Mouse (Mus musculus): ENCODE measurements around the gene Tpp1.
"Not testable (repeated sequence)": the region's sequence is repeated elsewhere in the genome, so short reads cannot be mapped to it uniquely, and the experiment has no call there.

The Tpp1 gene

GRCm38 (mm10) chr7:105736264-105736901, 15.7 kb downstream of the Tpp1 start, which contains the start of gene Ilk:
Gene Ilk, plus strand, starts transcription at chr7:105736592.
- in situ Hi-C loops (cut with MboI; ENCODE audit: low pct_unique_long_range_greater_than_20kb in 1 of 2, low sequenced_read_pairs in 2 of 2, unreplicated experiment in 1 of 2) = no loop called here

- in situ Hi-C loops (cut with MboI; ENCODE audit: low pct_unique_long_range_greater_than_20kb in 1 of 2, low sequenced_read_pairs in 2 of 2, unreplicated experiment in 1 of 2) = not testable (repeated sequence)
These were observed 16.6 kb downstream of the Tpp1 start for GRCm38 (mm10) chr7:105735464-105735863.

GRCm38 (mm10) chr7:105734826-105735225, 17.2 kb downstream of the Tpp1 start:
- in situ Hi-C loops (cut with MboI; ENCODE audit: low pct_unique_long_range_greater_than_20kb in 1 of 2, low sequenced_read_pairs in 2 of 2, unreplicated experiment in 1 of 2) = no loop called here

DNA sequence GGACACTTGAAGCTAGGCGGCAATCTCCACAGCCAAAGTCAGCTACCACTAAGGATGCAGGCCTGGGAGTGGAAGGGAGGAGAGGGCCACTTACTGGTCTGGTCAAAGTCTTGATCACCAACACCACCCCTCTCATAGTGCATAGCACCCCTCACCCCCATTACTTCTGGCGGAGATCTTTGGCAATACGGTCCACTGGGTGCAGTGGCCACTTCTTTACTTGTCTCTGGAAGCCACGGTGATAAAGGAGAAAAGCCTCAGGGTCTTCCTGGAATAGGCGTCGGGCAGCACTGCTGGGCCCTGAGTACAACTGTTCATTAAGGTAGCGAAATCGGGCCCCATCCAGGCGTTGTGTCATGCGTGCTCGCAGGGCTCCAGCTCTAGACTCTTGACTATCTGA, 18.2 kb downstream of the Tpp1 start:
- in situ Hi-C loops (cut with MboI; ENCODE audit: low pct_unique_long_range_greater_than_20kb in 1 of 2, low sequenced_read_pairs in 2 of 2, unreplicated experiment in 1 of 2) = no loop called here

DNA sequence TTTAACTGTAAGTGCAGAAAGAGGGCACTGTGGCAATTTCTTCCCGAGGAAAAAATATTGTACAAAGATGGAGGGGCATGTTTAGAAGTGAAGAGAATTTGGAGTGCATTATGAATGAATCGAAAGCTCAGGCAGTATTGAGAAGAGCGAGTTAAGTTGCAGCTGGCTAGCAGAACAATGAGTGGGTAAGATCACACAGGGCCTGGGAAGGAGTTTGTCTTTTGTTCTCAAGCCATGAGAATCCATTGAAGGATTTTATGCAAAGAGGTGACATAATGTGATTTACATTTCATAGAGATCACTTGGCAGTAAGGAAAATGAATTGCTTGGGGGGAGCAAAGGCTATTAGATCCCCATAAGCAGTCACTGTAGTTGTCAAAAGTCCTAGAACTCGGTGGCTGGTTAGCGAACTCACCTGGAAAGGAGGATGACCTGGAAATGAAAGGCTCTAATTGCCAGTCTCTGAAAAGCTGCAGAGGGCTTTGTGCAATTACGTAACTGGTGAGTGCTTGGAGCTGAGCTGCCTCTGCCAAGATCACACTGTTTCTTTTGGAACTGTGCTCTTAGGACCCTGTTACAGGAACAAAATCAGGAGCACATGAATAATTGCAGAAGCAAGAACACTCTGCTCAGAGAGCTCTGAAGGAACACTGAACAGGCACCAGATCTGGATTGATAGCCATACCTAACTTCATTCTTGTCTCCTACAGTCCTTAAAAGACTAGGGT, 23.2 kb downstream of the Tpp1 start:
- in situ Hi-C loops (cut with MboI; ENCODE audit: low pct_unique_long_range_greater_than_20kb in 1 of 2, low sequenced_read_pairs in 2 of 2, unreplicated experiment in 1 of 2) = no loop called here

GRCm38 (mm10) chr7:105726980-105727325, 25.1 kb downstream of the Tpp1 start:
- in situ Hi-C loops (cut with MboI; ENCODE audit: low pct_unique_long_range_greater_than_20kb in 1 of 2, low sequenced_read_pairs in 2 of 2, unreplicated experiment in 1 of 2) = no loop called here

GRCm38 (mm10) chr7:105726144-105726979, 25.7 kb downstream of the Tpp1 start:
- in situ Hi-C loops (cut with MboI; ENCODE audit: low pct_unique_long_range_greater_than_20kb in 1 of 2, low sequenced_read_pairs in 2 of 2, unreplicated experiment in 1 of 2) = no loop called here

GRCm38 (mm10) chr7:105721916-105722315, 30.1 kb downstream of the Tpp1 start:
- in situ Hi-C loops (cut with MboI; ENCODE audit: low pct_unique_long_range_greater_than_20kb in 1 of 2, low sequenced_read_pairs in 2 of 2, unreplicated experiment in 1 of 2) = no loop called here

DNA sequence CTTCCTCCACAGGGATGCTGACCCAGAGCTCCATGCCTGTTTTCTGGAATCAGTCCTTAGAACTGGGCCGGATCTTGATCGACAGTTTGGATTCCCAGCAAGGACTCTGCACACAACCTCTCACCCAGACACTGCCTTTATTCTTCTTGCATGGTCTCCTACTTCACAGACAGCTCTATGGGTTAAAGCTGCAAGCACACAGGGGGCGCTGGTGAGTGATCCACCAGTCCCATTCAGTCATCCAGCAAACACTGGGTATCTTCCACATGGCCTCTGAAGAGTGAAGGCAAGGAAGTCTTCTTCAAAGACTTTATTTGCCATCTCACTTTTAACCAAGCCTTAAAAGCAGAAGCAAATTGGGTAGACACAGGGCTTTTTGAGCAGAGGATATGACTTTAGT, 36.7 kb downstream of the Tpp1 start:
- in situ Hi-C loops (cut with MboI; ENCODE audit: low pct_unique_long_range_greater_than_20kb in 1 of 2, low sequenced_read_pairs in 2 of 2, unreplicated experiment in 1 of 2) = no loop called here

GRCm38 (mm10) chr7:105708733-105709132, 43.3 kb downstream of the Tpp1 start:
- in situ Hi-C loops (cut with MboI; ENCODE audit: low pct_unique_long_range_greater_than_20kb in 1 of 2, low sequenced_read_pairs in 2 of 2, unreplicated experiment in 1 of 2) = no loop called here

DNA sequence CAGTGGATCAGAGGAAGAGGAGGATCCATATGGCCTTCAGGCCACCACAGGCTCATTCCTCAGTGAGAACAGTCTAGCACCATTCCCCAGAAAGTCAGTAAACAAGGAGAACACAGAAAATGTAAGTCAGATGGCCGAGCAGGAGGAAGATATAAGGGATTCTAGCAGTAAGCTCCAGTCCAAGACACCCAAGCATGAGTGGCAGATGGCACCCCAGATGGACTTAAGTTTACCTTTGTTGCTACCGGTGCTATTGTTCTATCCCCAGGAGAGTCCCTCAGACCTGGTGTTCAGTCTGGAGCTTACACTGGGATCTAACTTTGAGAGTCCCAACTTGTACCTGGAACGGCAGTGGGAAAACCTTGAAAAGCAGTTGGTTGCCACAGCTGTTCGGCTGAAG, 48.2 kb downstream of the Tpp1 start:
- in situ Hi-C loops (cut with MboI; ENCODE audit: low pct_unique_long_range_greater_than_20kb in 1 of 2, low sequenced_read_pairs in 2 of 2, unreplicated experiment in 1 of 2) = no loop called here

DNA sequence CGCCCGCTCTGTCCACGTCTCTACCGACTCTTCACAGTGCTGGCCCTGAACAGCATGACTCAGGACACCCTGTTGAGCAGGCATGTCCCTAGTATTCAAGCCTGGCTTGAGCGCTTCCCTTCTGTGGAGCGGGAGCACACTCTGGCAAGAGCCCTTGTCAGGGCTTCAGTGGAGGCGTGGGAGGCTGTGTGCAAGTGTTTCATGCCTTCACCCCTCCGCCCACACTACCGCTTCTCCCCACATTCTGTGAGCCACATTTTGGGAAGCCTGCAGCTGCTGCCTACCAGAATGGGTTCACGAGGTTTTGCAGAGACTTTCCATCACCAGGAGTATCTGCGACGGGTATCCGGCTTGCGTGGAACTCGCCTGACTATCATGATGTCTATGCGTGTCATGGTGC, 48.9 kb downstream of the Tpp1 start:
- in situ Hi-C loops (cut with MboI; ENCODE audit: low pct_unique_long_range_greater_than_20kb in 1 of 2, low sequenced_read_pairs in 2 of 2, unreplicated experiment in 1 of 2) = no loop called here
